Mouse (Mus musculus): Measurements from ENCODE around the gene Ssmem1. TPM values are rescaled to one million over a fixed set of nuclear protein-coding genes. Genes with fewer than 3 reads are reported as not detected.

Gene Ssmem1
- total RNA-seq, 1 experiment from 2014 or later = not detected

- ATAC-seq (ENCODE audit: extremely low read depth, insufficient number of reproducible peaks, low FRiP score, poor library complexity, severe bottlenecking) = no peak
These were observed 41.5 kb downstream of the Ssmem1 start for GRCm38 (mm10) chr6:30551193-30551515.

GRCm38 (mm10) chr6:30551644-30552580, 42.3 kb downstream of the Ssmem1 start:
- no peak for ATAC-seq (ENCODE audit: extremely low read depth, insufficient number of reproducible peaks, low FRiP score, poor library complexity, severe bottlenecking)

- no peak for ATAC-seq (ENCODE audit: extremely low read depth, insufficient number of reproducible peaks, low FRiP score, poor library complexity, severe bottlenecking)
These were observed 43.0 kb downstream of the Ssmem1 start for GRCm38 (mm10) chr6:30552628-30553027.

DNA sequence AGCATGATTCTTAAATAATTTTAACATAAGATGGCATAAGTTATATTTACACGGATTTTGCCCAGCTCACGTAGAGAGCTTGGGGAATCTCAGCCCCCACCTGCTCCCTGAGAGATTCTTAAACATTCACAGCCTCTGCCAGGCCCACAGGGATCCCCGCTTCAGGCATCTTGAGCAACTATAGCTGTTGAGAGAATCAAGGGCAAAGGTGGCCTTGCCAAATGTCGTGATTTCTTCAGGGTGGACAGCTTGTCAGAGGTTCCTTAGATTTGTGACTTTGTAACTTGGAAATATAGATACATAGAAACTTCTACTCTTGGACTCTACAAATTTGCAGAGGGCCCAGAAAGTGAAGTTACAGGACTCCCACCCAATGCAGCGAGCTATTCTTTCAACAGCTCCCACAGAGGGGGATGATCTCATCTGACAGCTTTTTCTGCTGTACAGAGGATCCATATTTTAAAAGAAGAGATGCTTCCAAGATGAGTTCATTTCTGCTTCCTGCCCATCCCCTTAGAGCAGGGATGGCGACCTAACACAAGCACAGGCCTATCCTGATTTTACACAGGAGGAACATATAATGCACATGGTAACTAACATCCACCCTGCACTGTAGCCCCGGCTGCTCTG, 43.8 kb downstream of the Ssmem1 start:
- ATAC-seq (ENCODE audit: extremely low read depth, insufficient number of reproducible peaks, low FRiP score, poor library complexity, severe bottlenecking) = no peak

DNA sequence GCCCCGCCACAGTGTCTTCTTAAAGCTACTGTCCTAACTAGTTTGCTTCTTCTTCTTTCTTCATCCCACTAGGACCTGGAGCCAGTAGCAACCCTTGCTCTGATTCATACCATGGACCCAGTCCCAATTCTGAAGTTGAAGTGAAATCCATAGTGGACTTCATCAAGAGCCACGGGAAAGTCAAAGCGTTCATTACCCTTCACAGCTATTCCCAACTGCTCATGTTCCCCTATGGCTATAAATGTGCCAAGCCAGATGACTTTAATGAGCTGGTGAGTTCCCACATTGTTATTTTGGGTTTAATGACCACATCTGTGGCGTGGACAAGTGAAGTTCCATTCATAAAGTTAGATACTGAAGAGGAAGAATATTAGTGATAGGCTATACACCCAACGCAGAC, 44.4 kb downstream of the Ssmem1 start:
- no peak for ATAC-seq (ENCODE audit: extremely low read depth, insufficient number of reproducible peaks, low FRiP score, poor library complexity, severe bottlenecking)

DNA sequence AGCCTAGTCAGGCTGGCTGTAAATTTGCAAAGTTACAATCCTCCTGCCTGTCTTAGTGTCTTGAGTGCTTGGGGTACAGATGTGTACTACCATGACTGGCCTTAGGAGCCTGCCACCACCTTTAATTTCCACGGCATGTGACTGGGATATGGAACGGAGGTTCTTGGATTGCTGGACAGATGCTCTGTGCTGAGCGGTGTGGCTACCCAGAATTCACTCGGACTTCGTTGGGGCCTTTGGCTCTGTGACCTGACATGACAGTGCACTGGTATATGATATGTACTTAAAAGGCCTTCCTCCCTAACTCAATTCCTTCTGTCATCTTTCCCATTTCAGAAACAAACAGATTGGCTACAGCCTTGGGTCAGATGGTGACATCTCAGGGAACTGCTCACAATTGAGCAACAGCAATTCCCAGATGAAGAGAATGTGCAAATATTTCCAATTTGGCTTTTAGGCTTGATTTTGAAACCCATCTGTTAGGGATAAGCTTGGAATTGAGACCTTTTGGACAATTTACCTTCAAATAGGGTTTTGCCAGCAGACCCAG, 45.0 kb downstream of the Ssmem1 start:
- ATAC-seq (ENCODE audit: extremely low read depth, insufficient number of reproducible peaks, low FRiP score, poor library complexity, severe bottlenecking) = no peak

GRCm38 (mm10) chr6:30556080-30556479, 46.4 kb downstream of the Ssmem1 start:
- ATAC-seq (ENCODE audit: extremely low read depth, insufficient number of reproducible peaks, low FRiP score, poor library complexity, severe bottlenecking) = no peak

GRCm38 (mm10) chr6:30559726-30560125, 50.1 kb downstream of the Ssmem1 start:
- ATAC-seq (ENCODE audit: extremely low read depth, insufficient number of reproducible peaks, low FRiP score, poor library complexity, severe bottlenecking) = no peak

DNA sequence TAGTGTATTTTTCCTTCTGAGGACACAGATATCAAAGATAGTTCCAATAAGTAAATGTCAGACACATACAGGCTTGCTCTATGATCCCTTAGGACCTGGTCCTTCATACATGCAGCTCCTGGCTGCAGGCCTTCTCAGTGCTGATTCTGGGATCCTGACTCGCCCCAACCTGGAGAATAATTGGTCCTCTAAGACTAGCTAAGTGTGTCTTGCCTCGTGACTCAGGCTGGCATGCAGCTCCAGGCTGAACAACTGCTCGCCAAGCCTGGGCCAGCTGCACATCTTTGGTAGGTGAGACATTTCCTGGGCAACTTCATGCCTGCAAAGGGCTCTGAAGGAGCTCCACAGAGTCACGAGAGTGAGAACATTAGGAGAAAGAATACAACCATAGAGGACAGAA, 52.5 kb downstream of the Ssmem1 start:
- no peak for ATAC-seq (ENCODE audit: extremely low read depth, insufficient number of reproducible peaks, low FRiP score, poor library complexity, severe bottlenecking)

- no peak for ATAC-seq (ENCODE audit: extremely low read depth, insufficient number of reproducible peaks, low FRiP score, poor library complexity, severe bottlenecking)
These were observed 53.9 kb downstream of the Ssmem1 start for GRCm38 (mm10) chr6:30563575-30563974.

GRCm38 (mm10) chr6:30564051-30564450, 54.4 kb downstream of the Ssmem1 start:
- no peak for ATAC-seq (ENCODE audit: extremely low read depth, insufficient number of reproducible peaks, low FRiP score, poor library complexity, severe bottlenecking)

- no peak for ATAC-seq (ENCODE audit: extremely low read depth, insufficient number of reproducible peaks, low FRiP score, poor library complexity, severe bottlenecking)
These were observed 58.4 kb downstream of the Ssmem1 start, which contains the start of gene Cpa4 for GRCm38 (mm10) chr6:30568069-30568468. Cpa4 (plus strand) TSS chr6:30568369.

DNA sequence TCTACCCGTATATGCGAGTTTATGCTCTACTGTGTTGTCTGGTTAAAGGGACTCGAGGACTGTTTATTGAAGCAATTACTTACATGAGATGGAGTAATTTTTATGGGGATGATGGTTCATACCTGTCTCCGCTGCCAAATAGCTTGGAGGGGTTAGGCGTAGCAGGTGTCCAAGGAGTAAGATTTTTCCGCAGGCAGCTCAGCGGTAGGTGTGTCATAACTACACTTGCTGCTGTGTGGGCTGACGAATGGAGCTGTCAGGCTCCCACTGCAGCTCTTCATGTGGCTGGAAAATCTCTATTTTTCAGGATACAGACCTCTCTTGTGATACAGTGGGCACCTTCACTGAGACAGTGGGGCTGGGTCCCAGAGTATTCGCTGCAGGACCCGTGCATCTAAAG, 59.7 kb downstream of the Ssmem1 start:
- ATAC-seq (ENCODE audit: extremely low read depth, insufficient number of reproducible peaks, low FRiP score, poor library complexity, severe bottlenecking) = no peak

Other genes with a start within 250 kb of the Ssmem1 start
- 125 and 134 TPM in 2 replicates for gene Ube2h, start 205.3 kb upstream of the Ssmem1 start, total RNA-seq (2017)
- gene Zc3hc1, start 118.8 kb upstream of the Ssmem1 start, total RNA-seq (2017) = 21.9 and 24.6 TPM in 2 replicates
- 13.5 and 19.3 TPM in 2 replicates for gene Klhdc10, start 108.0 kb upstream of the Ssmem1 start, total RNA-seq (2017)
- 29.7 and 34.4 TPM in 2 replicates for gene Tmem209, start 66 bp upstream of the Ssmem1 start, total RNA-seq (2017)
- not detected in 2 replicates for gene Cpa2, start 31.7 kb downstream of the Ssmem1 start, total RNA-seq (2017)
- gene Cpa4, start 58.5 kb downstream of the Ssmem1 start, total RNA-seq (2017) = not detected in 2 replicates
- not detected in 2 replicates for gene Cpa5, start 101.2 kb downstream of the Ssmem1 start, total RNA-seq (2017)
- not detected in 2 replicates for gene Cpa1, start 129.4 kb downstream of the Ssmem1 start, total RNA-seq (2017)
- 2.7 and 6.5 TPM in 2 replicates for gene Cep41, start 183.9 kb downstream of the Ssmem1 start, total RNA-seq (2017)
- 1.1 and 2.1 TPM in 2 replicates for gene Mest, start 213.7 kb downstream of the Ssmem1 start, total RNA-seq (2017)